ENCODE assay signal across 22 mouse cellular contexts in the genomic region with DNA sequence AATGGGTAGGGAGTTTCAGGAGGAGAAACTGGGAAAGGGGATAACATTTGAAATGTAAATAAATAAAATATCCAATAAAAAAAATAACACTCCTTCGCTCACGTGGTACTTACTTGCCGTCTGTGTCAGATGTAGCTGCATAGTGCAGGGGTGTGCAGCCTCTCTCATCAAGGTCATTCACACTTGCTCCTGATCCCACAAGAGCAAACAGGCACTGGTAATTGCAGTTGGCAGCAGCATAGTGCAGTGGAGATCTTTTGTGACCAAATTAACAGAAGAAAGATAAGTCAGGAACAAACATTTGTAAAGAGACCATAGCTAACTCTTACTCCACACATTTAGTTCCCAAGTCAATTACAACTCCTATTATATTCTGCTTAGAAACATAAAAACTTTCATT.
A peak's percentile ranks its signal among the peaks of the same experiment; 100 is the strongest.
DNase-seq lines count a peak whose midpoint lies in the region; ATAC-seq and TF ChIP-seq lines count a peak whose summit lies in the region.
"Had no signal": no experiment of that assay in that cellular context is flagged by ENCODE, and none has a peak within 500 bp of the region (broad histone marks: within the 10 kb centered on the region; RNA-seq: fewer than 3 reads in every experiment).

No protein-coding gene starts in this region.

- no peak for ATAC-seq in heart, embryonic 15.5 days (replicated peaks; ENCODE audit: insufficient number of reproducible peaks, insufficient read depth, low FRiP score, low read depth)
- peak; percentile 80 for ATAC-seq in heart, postnatal 0 days (ENCODE audit: insufficient read depth, low read depth)
- no peak for ATAC-seq in liver, embryonic 12.5 days
- ATAC-seq: activated CD4-positive, CD25-positive, alpha-beta regulatory T cell, adult 4 months; CD4-positive, CD25-positive, alpha-beta regulatory T cell, adult 4 months; Patski had no signal

- H3K27ac ChIP-seq in heart, embryonic 15.5 days: peak overlapping the region; percentile 28
- H3K27ac ChIP-seq in heart, postnatal 0 days (ENCODE audit: low read depth): peak overlapping the region; percentile 38
- H3K27ac ChIP-seq in liver, adult 2 months (replicated peaks; ENCODE audit: insufficient read depth, low read depth, low read length): no peak overlapping the region
- H3K27ac ChIP-seq in liver, embryonic 12.5 days: no peak overlapping the region

- intact Hi-C loops in heart, postnatal 25 days (cut with DNase I): loop anchor here (5.0 kb wide), 1 partner anchor 70 kb away; no protein-coding TSS in a partner anchor
- intact Hi-C loops in heart, postnatal 14 days (cut with DNase I): no loop called here

- no peak overlapping the region for H3K4me2 ChIP-seq in heart, embryonic 15.5 days
- no peak overlapping the region for H3K4me2 ChIP-seq in heart, postnatal 0 days (ENCODE audit: low read depth, low read length)
- no peak overlapping the region for H3K4me2 ChIP-seq in liver, embryonic 12.5 days

- H3K9ac ChIP-seq in heart, embryonic 15.5 days: no peak overlapping the region
- no peak overlapping the region for H3K9ac ChIP-seq in heart, postnatal 0 days (replicated peaks; ENCODE audit: low read depth, low read length)
- H3K9ac ChIP-seq in liver, adult 2 months (ENCODE audit: low read depth, low read length): no peak overlapping the region
- no peak overlapping the region for H3K9ac ChIP-seq in liver, embryonic 12.5 days

- peaks cover 6% of the 10 kb centered on the region; the same call in 1 of the 2 replicates for H3K4me1 ChIP-seq in heart, embryonic 15.5 days (replicated peaks)
- H3K4me1 ChIP-seq in heart, postnatal 0 days (ENCODE audit: control insufficient read depth, insufficient read depth): peaks cover 5% of the 10 kb centered on the region
- no peaks in the 10 kb centered on the region for H3K4me1 ChIP-seq in liver, adult 2 months (ENCODE audit: control insufficient read depth, insufficient read depth, low read length)
- peaks cover 15% of the 10 kb centered on the region; the same call in 1 of the 2 replicates for H3K4me1 ChIP-seq in liver, embryonic 12.5 days

- DNase-seq in heart, adult 11 months: peak; percentile 87
- no peak for DNase-seq in heart, postnatal 25 days (ENCODE audit: low spot score)
- DNase-seq in heart, postnatal 14 days: no peak
- peak; percentile 58 for DNase-seq in heart, postnatal 0 days (ENCODE audit: low spot score)
- DNase-seq in heart, adult 8-10 months (ENCODE audit: low spot score): no peak
- DNase-seq in liver, adult 2 months (ENCODE audit: extremely low read depth, low read depth, low spot score): peak; percentile 23
- DNase-seq: adrenal gland, adult 2 months; adrenal gland, adult 8-10 months; adrenal gland, postnatal 10 days; adrenal gland, postnatal 14 days; adrenal gland, postnatal 25 days; adrenal gland, postnatal 36 days; B cell, adult 2 months; cerebellum, adult 11 months; cerebellum, adult 11-12 months had no signal

- peaks cover 14% of the 10 kb centered on the region for H3K36me3 ChIP-seq in heart, embryonic 15.5 days
- H3K36me3 ChIP-seq in heart, postnatal 0 days (replicated peaks; ENCODE audit: control insufficient read depth, insufficient read depth, low read length): peaks cover 35% of the 10 kb centered on the region
- peaks cover 14% of the 10 kb centered on the region for H3K36me3 ChIP-seq in liver, adult 2 months (ENCODE audit: control insufficient read depth, insufficient read depth, low read length)
- H3K36me3 ChIP-seq in liver, embryonic 12.5 days: peaks cover 28% of the 10 kb centered on the region

- no peaks in the 10 kb centered on the region for H3K79me2 ChIP-seq in liver, adult 2 months (ENCODE audit: control insufficient read depth, insufficient read depth, low read length)

- H3K27me3 ChIP-seq in heart, embryonic 15.5 days: no peaks in the 10 kb centered on the region
- H3K27me3 ChIP-seq in heart, postnatal 0 days (ENCODE audit: control insufficient read depth, insufficient read depth, low read length): no peaks in the 10 kb centered on the region
- H3K27me3 ChIP-seq in liver, adult 2 months (ENCODE audit: control insufficient read depth, insufficient read depth, low read length): no peaks in the 10 kb centered on the region
- no peaks in the 10 kb centered on the region for H3K27me3 ChIP-seq in liver, embryonic 12.5 days (replicated peaks)
- H3K27me3 ChIP-seq: CH12.LX, Patski had no signal

- WGBS in heart, embryonic 15.5 days: 47% methylated on average over 3 of the region's 3 CpGs
- 54% methylated on average over 3 of the region's 3 CpGs for WGBS in heart, postnatal 0 days
- WGBS in liver, adult 2 months: 83% methylated on average over 3 of the region's 3 CpGs
- 87% methylated on average over 3 of the region's 3 CpGs for WGBS in liver, embryonic 12.5 days (ENCODE audit: insufficient replicate concordance)

- no peaks in the 10 kb centered on the region for H3K9me3 ChIP-seq in heart, embryonic 15.5 days (replicated peaks)
- H3K9me3 ChIP-seq in heart, postnatal 0 days (replicated peaks; ENCODE audit: control insufficient read depth, low read length): no peaks in the 10 kb centered on the region
- H3K9me3 ChIP-seq in liver, embryonic 12.5 days (replicated peaks): no peaks in the 10 kb centered on the region
- H3K9me3 ChIP-seq: G1E had no signal

- no peak for TF ChIP-seq EP300 in heart, postnatal 0 days (IDR thresholded peaks at IDR 0.05; ENCODE audit: low read depth)

- no peak overlapping the region for H3K4me3 ChIP-seq in heart, embryonic 15.5 days
- no peak overlapping the region for H3K4me3 ChIP-seq in heart, postnatal 0 days (ENCODE audit: low read depth, low read length)
- no peak overlapping the region for H3K4me3 ChIP-seq in liver, adult 2 months (ENCODE audit: insufficient read depth, low read depth, low read length)
- H3K4me3 ChIP-seq in liver, embryonic 12.5 days: no peak overlapping the region

- TF ChIP-seq POLR2A in liver, adult 2 months (IDR thresholded peaks at IDR 0.05; ENCODE audit: extremely low read depth, insufficient read depth, low read length): no peak

- no peak for TF ChIP-seq CTCF in heart, postnatal 0 days (IDR thresholded peaks at IDR 0.05; ENCODE audit: low read depth)
- TF ChIP-seq CTCF in liver, adult 2 months (IDR thresholded peaks at IDR 0.05; ENCODE audit: low read depth, low read length): no peak

Comparison
In these comparisons a context has a peak if more than half of its experiments do, and no peak if none do; other contexts are left out.
1. DNase-seq: peak in heart, adult 11 months (single experiment), heart, postnatal 0 days (single experiment) and liver, adult 2 months (single experiment); none in heart, postnatal 25 days (single experiment), heart, postnatal 14 days (0 of 2) and heart, adult 8-10 months (single experiment).
2. H3K27ac ChIP-seq: peak in heart, embryonic 15.5 days (single experiment) and heart, postnatal 0 days (single experiment); none in liver, adult 2 months (single experiment) and liver, embryonic 12.5 days (single experiment).